Mouse (Mus musculus) stomach, embryonic 16.5 days (tissue): ENCODE data around the gene Nmnat2. TPM values are rescaled to one million over a fixed set of nuclear protein-coding genes. Genes with fewer than 3 reads are reported as not detected.

Experiments
- ATAC-seq: fragments of 200-750 bp; cut with Nextera tagmentation; 2 replicates; pipeline ENCODE4 v1.8.0; 2017; ENCODE audit warnings: moderate number of reproducible peaks, moderate TSS enrichment; ENCODE audit not compliant: insufficient read depth, low FRiP score
- H3K27ac ChIP-seq: fragments of 300-500 bp; sonication (generic); 2 replicates; pipeline ENCODE4 v1.5.1; 2014; ENCODE audit warnings: low read length
- H3K27me3 ChIP-seq: fragments of 300-500 bp; sonication (generic); 2 replicates; pipeline ENCODE4 v1.6.1; 2014; ENCODE audit warnings: low read length, control low read depth, mixed read lengths; ENCODE audit not compliant: control insufficient read depth, insufficient read depth
- H3K36me3 ChIP-seq: fragments of 300-500 bp; sonication (generic); 2 replicates; pipeline ENCODE4 v1.6.1; 2014; ENCODE audit warnings: low read length; ENCODE audit not compliant: control insufficient read depth, insufficient read depth
- H3K4me1 ChIP-seq: fragments of 300-500 bp; sonication (generic); 2 replicates; pipeline ENCODE4 v1.6.1; 2014; ENCODE audit warnings: low read length, control low read depth, mixed read lengths; ENCODE audit not compliant: control insufficient read depth, insufficient read depth
- H3K4me2 ChIP-seq: fragments of 300-500 bp; sonication (generic); 2 replicates; pipeline ENCODE4 v1.6.1; 2014; ENCODE audit warnings: low read depth, low read length, mixed read lengths
- H3K4me3 ChIP-seq: fragments of 300-500 bp; sonication (generic); replicated peaks from 2 replicates; pipeline ENCODE4 v1.5.1; 2014; ENCODE audit warnings: mild to moderate bottlenecking, low read length
- H3K9ac ChIP-seq: fragments of 300-500 bp; sonication (generic); 2 replicates; pipeline ENCODE4 v1.6.1; 2014; ENCODE audit warnings: low read length
- H3K9me3 ChIP-seq: fragments of 300-500 bp; sonication (generic); replicated peaks from 2 replicates; pipeline ENCODE4 v1.6.1; 2016; ENCODE audit warnings: low read length, control low read depth; ENCODE audit not compliant: control insufficient read depth
- WGBS: fragments of 180-500 bp; shearing (Covaris S2); extraction: QIAGEN DNeasy Blood & Tissue Kit; methylation state at CpG from one replicate; pipeline ENCODE4 v1.1.7; 2014; 5-methylcytosine and 5-hydroxymethylcytosine counted together
- polyA plus RNA-seq: library from polyadenylated mRNA; unstranded; fragments of >200 nt; fragmentation: Nextera tagmentation; extraction: Ambion mirVana; gene quantifications from 2 replicates; pipeline ENCODE4 v1.2.1, GENCODE M21; 2015

The Nmnat2 gene
- polyA plus RNA-seq, 1 experiment from 2014 or later, result 2.8 TPM

- H3K27ac ChIP-seq, result no peak overlapping the region
- no peak overlapping the region for H3K9ac ChIP-seq
- ATAC-seq, result no peak
- 56% methylated on average over 7 of the region's 7 CpGs for WGBS
- H3K4me3 ChIP-seq, result no peak overlapping the region
- no peaks in the 10 kb centered on the region for H3K27me3 ChIP-seq
- no peaks in the 10 kb centered on the region for H3K9me3 ChIP-seq
- peaks cover 17% of the 10 kb centered on the region for H3K4me1 ChIP-seq
- H3K4me2 ChIP-seq, result no peak overlapping the region
- no peaks in the 10 kb centered on the region for H3K36me3 ChIP-seq
Observed at GRCm38 (mm10) chr1:153139635-153140034, 184.8 kb downstream of the Nmnat2 start.

GRCm38 (mm10) chr1:153140265-153140664, 185.5 kb downstream of the Nmnat2 start:
- no peak overlapping the region for H3K4me3 ChIP-seq
- no peaks in the 10 kb centered on the region for H3K27me3 ChIP-seq
- WGBS, result 49% methylated on average over 11 of the region's 11 CpGs
- no peaks in the 10 kb centered on the region for H3K9me3 ChIP-seq
- H3K27ac ChIP-seq, result peak overlapping the region; percentile 69
- ATAC-seq, result no peak
- H3K4me1 ChIP-seq, result peaks cover 17% of the 10 kb centered on the region
- peak overlapping the region; percentile 24; the same call in 1 of the 2 replicates for H3K9ac ChIP-seq
- H3K36me3 ChIP-seq, result no peaks in the 10 kb centered on the region
- no peak overlapping the region for H3K4me2 ChIP-seq

- ATAC-seq, result peak; percentile 70; the same call in 1 of the 2 replicates
- Histone ChIP-seq H3K4me1 (peaks cover 17% of the 10 kb centered on the region), H3K9ac (peak overlapping the region; percentile 40; the same call in 1 of the 2 replicates), H3K27me3 (no peaks in the 10 kb centered on the region), H3K4me3 (no peak overlapping the region), H3K4me2 (0 out of 2 replicates have a peak overlapping the region, but pooled peaks have one; percentile 11), H3K36me3 (no peaks in the 10 kb centered on the region), H3K27ac (peak overlapping the region; percentile 69), H3K9me3 (no peaks in the 10 kb centered on the region)
- 14% methylated on average over 8 of the region's 8 CpGs for WGBS
Observed at GRCm38 (mm10) chr1:153140747-153141228, 186.0 kb downstream of the Nmnat2 start.

GRCm38 (mm10) chr1:153144021-153144420, 189.2 kb downstream of the Nmnat2 start:
- Histone ChIP-seq H3K9me3 (no peaks in the 10 kb centered on the region), H3K9ac (no peak overlapping the region), H3K27me3 (no peaks in the 10 kb centered on the region), H3K4me2 (no peak overlapping the region), H3K36me3 (no peaks in the 10 kb centered on the region), H3K4me1 (peaks cover 17% of the 10 kb centered on the region), H3K27ac (no peak overlapping the region), H3K4me3 (no peak overlapping the region)
- 78% methylated on average over 11 of the region's 11 CpGs for WGBS
- ATAC-seq, result no peak

- H3K27me3 ChIP-seq, result no peaks in the 10 kb centered on the region
- H3K9me3 ChIP-seq, result no peaks in the 10 kb centered on the region
- no peak overlapping the region for H3K9ac ChIP-seq
- no peak overlapping the region for H3K27ac ChIP-seq
- 54% methylated on average over 5 of the region's 5 CpGs for WGBS
- peaks cover 7% of the 10 kb centered on the region for H3K4me1 ChIP-seq
- ATAC-seq, result no peak
- H3K4me2 ChIP-seq, result no peak overlapping the region
- no peaks in the 10 kb centered on the region for H3K36me3 ChIP-seq
- no peak overlapping the region for H3K4me3 ChIP-seq
Observed at GRCm38 (mm10) chr1:153145791-153146190, 191.0 kb downstream of the Nmnat2 start.

GRCm38 (mm10) chr1:153152594-153152993, 197.8 kb downstream of the Nmnat2 start:
- no peak for ATAC-seq
- H3K9ac ChIP-seq, result no peak overlapping the region
- no peaks in the 10 kb centered on the region for H3K27me3 ChIP-seq
- H3K4me2 ChIP-seq, result no peak overlapping the region
- no peak overlapping the region for H3K27ac ChIP-seq
- H3K4me3 ChIP-seq, result no peak overlapping the region
- H3K9me3 ChIP-seq, result no peaks in the 10 kb centered on the region
- 66% methylated on average over 7 of the region's 7 CpGs for WGBS
- no peaks in the 10 kb centered on the region for H3K4me1 ChIP-seq
- no peaks in the 10 kb centered on the region for H3K36me3 ChIP-seq

GRCm38 (mm10) chr1:153153619-153154137, 198.9 kb downstream of the Nmnat2 start:
- Histone ChIP-seq H3K4me1 (no peaks in the 10 kb centered on the region), H3K27ac (no peak overlapping the region), H3K36me3 (no peaks in the 10 kb centered on the region), H3K27me3 (no peaks in the 10 kb centered on the region), H3K4me3 (no peak overlapping the region), H3K9ac (no peak overlapping the region), H3K9me3 (no peaks in the 10 kb centered on the region), H3K4me2 (no peak overlapping the region)
- 0 out of 2 replicates have a peak, but pooled peaks have one; percentile 35 for ATAC-seq
- 63% methylated on average over 10 of the region's 10 CpGs for WGBS

- no peaks in the 10 kb centered on the region for H3K4me1 ChIP-seq
- H3K9me3 ChIP-seq, result no peaks in the 10 kb centered on the region
- H3K4me3 ChIP-seq, result no peak overlapping the region
- no peak overlapping the region for H3K4me2 ChIP-seq
- ATAC-seq, result no peak
- 62% methylated on average over 8 of the region's 8 CpGs for WGBS
- no peak overlapping the region for H3K27ac ChIP-seq
- no peaks in the 10 kb centered on the region for H3K27me3 ChIP-seq
- H3K9ac ChIP-seq, result no peak overlapping the region
- no peaks in the 10 kb centered on the region for H3K36me3 ChIP-seq
Observed at GRCm38 (mm10) chr1:153155364-153155763, 200.6 kb downstream of the Nmnat2 start.

- H3K4me3 ChIP-seq, result no peak overlapping the region
- H3K4me2 ChIP-seq, result no peak overlapping the region
- no peaks in the 10 kb centered on the region for H3K36me3 ChIP-seq
- no peak for ATAC-seq
- H3K9ac ChIP-seq, result no peak overlapping the region
- no peak overlapping the region for H3K27ac ChIP-seq
- H3K27me3 ChIP-seq, result no peaks in the 10 kb centered on the region
- no peaks in the 10 kb centered on the region for H3K4me1 ChIP-seq
- no peaks in the 10 kb centered on the region for H3K9me3 ChIP-seq
- 60% methylated on average over 5 of the region's 5 CpGs for WGBS
Observed at GRCm38 (mm10) chr1:153157021-153157623, 202.3 kb downstream of the Nmnat2 start.
